In the genomic region with DNA sequence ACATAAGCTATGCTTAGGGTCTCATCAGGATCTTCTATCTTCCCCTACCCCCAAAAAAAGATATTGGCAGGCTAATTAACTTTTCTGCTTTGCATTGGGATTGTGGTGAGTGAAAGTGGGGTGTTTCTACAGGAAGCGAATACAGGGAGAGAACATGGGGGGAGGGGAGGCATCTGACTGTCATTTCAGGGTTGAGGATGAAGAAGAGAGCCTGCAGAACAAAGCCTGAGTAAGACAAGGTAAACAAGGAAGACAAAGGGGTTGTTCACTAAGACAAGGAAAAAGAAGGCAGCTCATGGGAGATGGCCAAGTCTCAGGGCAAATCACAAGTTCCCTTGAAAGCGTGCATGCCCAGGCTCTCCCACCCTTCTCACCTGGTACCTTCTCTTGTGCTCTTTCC, we compare ENCODE assay signal across 24 mouse cellular contexts.
DNase-seq lines count a peak whose midpoint lies in the region; ATAC-seq and TF ChIP-seq lines count a peak whose summit lies in the region.
"Had no signal": no experiment of that assay in that cellular context is flagged by ENCODE, and none has a peak within 500 bp of the region (broad histone marks: within the 10 kb centered on the region; RNA-seq: fewer than 3 reads in every experiment).

No protein-coding gene starts in this region.

- peak overlapping the region; percentile 51; the same call in 1 of the 2 replicates for H3K9ac ChIP-seq in CH12.LX (ENCODE audit: insufficient read depth, low read depth)
- H3K9ac ChIP-seq in forebrain, embryonic 15.5 days (replicated peaks), result no peak overlapping the region
- H3K9ac ChIP-seq in hindbrain, embryonic 14.5 days, result no peak overlapping the region
- H3K9ac ChIP-seq: embryonic facial prominence, embryonic 15.5 days; heart, embryonic 15.5 days; hindbrain, embryonic 15.5 days had no signal

- no peaks in the 10 kb centered on the region for H3K9me3 ChIP-seq in CH12.LX (replicated peaks; ENCODE audit: low read length)
- no peaks in the 10 kb centered on the region for H3K9me3 ChIP-seq in forebrain, embryonic 15.5 days
- no peaks in the 10 kb centered on the region for H3K9me3 ChIP-seq in hindbrain, embryonic 14.5 days (ENCODE audit: control insufficient read depth, low read length)
- H3K9me3 ChIP-seq: embryonic facial prominence, embryonic 15.5 days; forebrain, embryonic 10.5 days; heart, embryonic 15.5 days; hindbrain, embryonic 10.5 days; hindbrain, embryonic 15.5 days had no signal

- peak in 1 of 2 experiments; percentile 60 for DNase-seq in spleen, adult 2 months (ENCODE audit: low read depth in 1 of 2, low spot score in 2 of 2)
- DNase-seq in spleen, postnatal 4 days (ENCODE audit: low spot score in 2 of 2), result no peak
- peak; percentile 58 to 59 for DNase-seq in B cell, adult 2 months
- DNase-seq in CH12.LX (ENCODE audit: extremely low read depth), result peak; percentile 80
- DNase-seq in layer of hippocampus, postnatal 25 days (ENCODE audit: extremely low spot score in 1 of 2, low spot score in 1 of 2), result no peak
- DNase-seq in hindbrain, embryonic 14.5 days (ENCODE audit: low spot score), result no peak
- DNase-seq: adrenal gland, postnatal 14 days; cerebellum, adult 11 months; cerebellum, adult 8-10 months; cerebellum, postnatal 14 days; embryo, embryonic 11 days; gastrocnemius, postnatal 36 days had no signal

- 34% methylated on average over 2 of the region's 2 CpGs for WGBS in spleen, adult 2 months
- 31% methylated on average over 2 of the region's 2 CpGs for WGBS in macrophage (ENCODE audit: missing documents)
- WGBS in forebrain, embryonic 15.5 days, result 83% methylated on average over 2 of the region's 2 CpGs
- 73% methylated on average over 2 of the region's 2 CpGs for WGBS in hindbrain, embryonic 14.5 days

- peak overlapping the region; percentile 83 for H3K4me2 ChIP-seq in CH12.LX (ENCODE audit: insufficient read depth, low read depth, poor library complexity, severe bottlenecking)
- H3K4me2 ChIP-seq in forebrain, embryonic 15.5 days (replicated peaks), result no peak overlapping the region
- H3K4me2 ChIP-seq in hindbrain, embryonic 14.5 days (replicated peaks), result no peak overlapping the region
- H3K4me2 ChIP-seq: embryonic facial prominence, embryonic 15.5 days; heart, embryonic 11.5 days; heart, embryonic 15.5 days; hindbrain, embryonic 15.5 days had no signal

- dilution Hi-C loops in CH12.LX (cut with MboI; ENCODE audit: extremely low pct_ligation_motif_present, extremely low pct_unique_long_range_greater_than_20kb, low sequenced_read_pairs), result no loop called here

- H3K27ac ChIP-seq in spleen, adult 2 months (ENCODE audit: insufficient read depth, low read length), result peak overlapping the region; percentile 77
- peak overlapping the region; percentile 94 for H3K27ac ChIP-seq in CH12.LX (ENCODE audit: insufficient read depth, low read depth)
- peak overlapping the region; percentile 98 for H3K27ac ChIP-seq in macrophage
- no peak overlapping the region for H3K27ac ChIP-seq in forebrain, embryonic 15.5 days (replicated peaks)
- H3K27ac ChIP-seq in hindbrain, embryonic 14.5 days, result no peak overlapping the region
- H3K27ac ChIP-seq: embryonic facial prominence, embryonic 15.5 days; forebrain, embryonic 10.5 days; heart, embryonic 15.5 days; hindbrain, embryonic 10.5 days; hindbrain, embryonic 15.5 days had no signal

- no peaks in the 10 kb centered on the region for H3K27me3 ChIP-seq in spleen, adult 2 months (ENCODE audit: control insufficient read depth, insufficient read depth, low read length)
- no peaks in the 10 kb centered on the region for H3K27me3 ChIP-seq in CH12.LX (replicated peaks)
- no peaks in the 10 kb centered on the region for H3K27me3 ChIP-seq in forebrain, embryonic 15.5 days
- H3K27me3 ChIP-seq in hindbrain, embryonic 14.5 days (ENCODE audit: control insufficient read depth, insufficient read depth, low read length), result no peaks in the 10 kb centered on the region
- H3K27me3 ChIP-seq: embryonic facial prominence, embryonic 15.5 days; heart, embryonic 15.5 days; hindbrain, embryonic 15.5 days had no signal

- in situ Hi-C loops in CH12.LX (cut with MboI; ENCODE audit: low pct_ligation_motif_present, low pct_unique_long_range_greater_than_20kb, low sequenced_read_pairs), result no loop called here

- H3K4me1 ChIP-seq in spleen, adult 2 months (ENCODE audit: control insufficient read depth, insufficient read depth, insufficient read length), result peaks cover 19% of the 10 kb centered on the region
- H3K4me1 ChIP-seq in CH12.LX (ENCODE audit: control insufficient read depth in 1 of 2, insufficient read depth in 2 of 2), result peaks cover 15 to 55% of the 10 kb centered on the region in 2 experiments
- no peaks in the 10 kb centered on the region for H3K4me1 ChIP-seq in forebrain, embryonic 15.5 days
- no peaks in the 10 kb centered on the region for H3K4me1 ChIP-seq in hindbrain, embryonic 14.5 days (replicated peaks; ENCODE audit: control insufficient read depth, insufficient read depth, low read length)
- H3K4me1 ChIP-seq: embryonic facial prominence, embryonic 15.5 days; forebrain, embryonic 10.5 days; heart, embryonic 15.5 days; hindbrain, embryonic 10.5 days; hindbrain, embryonic 15.5 days had no signal

- peak overlapping the region; percentile 52 for H3K4me3 ChIP-seq in spleen, adult 2 months (ENCODE audit: extremely low read depth, insufficient read depth, insufficient read length)
- H3K4me3 ChIP-seq in CH12.LX (replicated peaks in 1 of 3; ENCODE audit: low read depth in 2 of 3, low read length in 2 of 3, poor library complexity in 1 of 3), result peak overlapping the region; percentile 63 to 77 (median 74)
- peak overlapping the region; percentile 36 for H3K4me3 ChIP-seq in macrophage (ENCODE audit: inconsistent target)
- no peak overlapping the region for H3K4me3 ChIP-seq in forebrain, embryonic 15.5 days
- H3K4me3 ChIP-seq in hindbrain, embryonic 14.5 days (replicated peaks; ENCODE audit: low read length), result no peak overlapping the region
- H3K4me3 ChIP-seq: embryonic facial prominence, embryonic 15.5 days; erythroblast, embryonic 14.5 days; forebrain, embryonic 10.5 days; heart, embryonic 15.5 days; hindbrain, embryonic 10.5 days; hindbrain, embryonic 15.5 days had no signal

- no peak for TF ChIP-seq CTCF in spleen, adult 2 months (IDR thresholded peaks at IDR 0.05; ENCODE audit: extremely low read depth, insufficient read depth, insufficient read length, insufficient replicate concordance)
- no peak for TF ChIP-seq CTCF in CH12.LX (conservative IDR thresholded peaks at IDR 0.05 in 1 of 2, IDR thresholded peaks at IDR 0.05 in 1 of 2; ENCODE audit: low read depth in 2 of 2, low read length in 2 of 2)

- H3K36me3 ChIP-seq in spleen, adult 2 months (ENCODE audit: control insufficient read depth, insufficient read depth, low read length), result no peaks in the 10 kb centered on the region; the same call in 1 of the 2 replicates
- peaks cover 8 to 30% of the 10 kb centered on the region in 2 experiments for H3K36me3 ChIP-seq in CH12.LX (replicated peaks in 1 of 2; ENCODE audit: control insufficient read depth in 1 of 2, insufficient read depth in 1 of 2, low read length in 1 of 2)
- H3K36me3 ChIP-seq in macrophage (ENCODE audit: inconsistent target), result no peaks in the 10 kb centered on the region
- no peaks in the 10 kb centered on the region for H3K36me3 ChIP-seq in forebrain, embryonic 15.5 days
- H3K36me3 ChIP-seq in hindbrain, embryonic 14.5 days (replicated peaks; ENCODE audit: control insufficient read depth, insufficient read depth), result no peaks in the 10 kb centered on the region
- H3K36me3 ChIP-seq: embryonic facial prominence, embryonic 15.5 days; forebrain, embryonic 10.5 days; heart, embryonic 15.5 days; hindbrain, embryonic 10.5 days; hindbrain, embryonic 15.5 days had no signal

- 0 out of 2 replicates have a peak, but pooled peaks have one; percentile 5 for TF ChIP-seq EP300 in CH12.LX (IDR thresholded peaks at IDR 0.05; ENCODE audit: low read length)

- H3K79me2 ChIP-seq in CH12.LX (replicated peaks; ENCODE audit: control insufficient read depth, extremely low read depth, insufficient read depth, poor library complexity, severe bottlenecking), result peaks cover 35% of the 10 kb centered on the region
- H3K79me2 ChIP-seq in macrophage (ENCODE audit: inconsistent target), result peaks cover 28% of the 10 kb centered on the region; the same call in 1 of the 2 replicates

- no peak for TF ChIP-seq POLR2A in spleen, adult 2 months (IDR thresholded peaks at IDR 0.05; ENCODE audit: low read depth, low read length)
- no peak; the same call in 1 of the 2 replicates for TF ChIP-seq POLR2A in CH12.LX (IDR thresholded peaks at IDR 0.05; ENCODE audit: low read depth, low read length)

- TF ChIP-seq RAD21 in CH12.LX (IDR thresholded peaks at IDR 0.05; ENCODE audit: low read depth, low read length), result no peak

- ATAC-seq in forebrain, embryonic 15.5 days (replicated peaks), result no peak
- no peak for ATAC-seq in hindbrain, embryonic 14.5 days (ENCODE audit: low FRiP score)
- ATAC-seq: activated CD4-positive, CD25-positive, alpha-beta regulatory T cell, adult 4 months; forebrain, embryonic 14.5 days; Patski had no signal

TF ChIP-seq in CH12.LX, 34 proteins besides CTCF, POLR2A, EP300 and RAD21 (continues in another document):
- TF ChIP-seq ETS1 (conservative IDR thresholded peaks at IDR 0.05; ENCODE audit: low read depth, low read length), result no peak; the same call in 1 of the 2 replicates
- peak; percentile 71 for TF ChIP-seq BHLHE40 (IDR thresholded peaks at IDR 0.05; ENCODE audit: low read depth, low read length)
- TF ChIP-seq CHD2 (IDR thresholded peaks at IDR 0.05; ENCODE audit: low read length), result peak; percentile 82
- TF ChIP-seq RCOR1 (conservative IDR thresholded peaks at IDR 0.05; ENCODE audit: low read depth, low read length), result 0 out of 2 replicates have a peak, but pooled peaks have one; percentile 53
- 0 out of 2 replicates have a peak, but pooled peaks have one; percentile 60 for TF ChIP-seq MAX (IDR thresholded peaks at IDR 0.05; ENCODE audit: low read length)
- TF ChIP-seq JUND (conservative IDR thresholded peaks at IDR 0.05; ENCODE audit: low read depth, low read length), result 0 out of 2 replicates have a peak, but pooled peaks have one; percentile 3
- no peak for TF ChIP-seq USF2 (conservative IDR thresholded peaks at IDR 0.05; ENCODE audit: low read depth, low read length)
- no peak for TF ChIP-seq MAZ (IDR thresholded peaks at IDR 0.05; ENCODE audit: low read depth, low read length)
- TF ChIP-seq HCFC1 (IDR thresholded peaks at IDR 0.05; ENCODE audit: low read depth, low read length), result peak; percentile 21
- no peak for TF ChIP-seq GABPA (IDR thresholded peaks at IDR 0.05; ENCODE audit: insufficient replicate concordance, low read depth, low read length)
- TF ChIP-seq POLR2AphosphoS2 (IDR thresholded peaks at IDR 0.05; ENCODE audit: low read depth, low read length), result no peak
- TF ChIP-seq MEF2A (IDR thresholded peaks at IDR 0.05; ENCODE audit: borderline replicate concordance, low read depth, low read length), result peak; percentile 43; the same call in 1 of the 2 replicates
- peak; percentile 58; the same call in 1 of the 2 replicates for TF ChIP-seq TCF12 (IDR thresholded peaks at IDR 0.05; ENCODE audit: low read depth, low read length)
- no peak for TF ChIP-seq ZMIZ1 (IDR thresholded peaks at IDR 0.05; ENCODE audit: low read depth, low read length)
- no peak; the same call in none of the 2 replicates for TF ChIP-seq CHD1 (IDR thresholded peaks at IDR 0.05; ENCODE audit: low read depth, low read length)

Comparison
In these comparisons a context has a peak if more than half of its experiments do, and no peak if none do; other contexts are left out.
1. DNase-seq: peak in B cell, adult 2 months (2 of 2) and CH12.LX (single experiment); none in spleen, postnatal 4 days (0 of 2), layer of hippocampus, postnatal 25 days (0 of 2) and hindbrain, embryonic 14.5 days (single experiment).
2. H3K27ac ChIP-seq: peak in spleen, adult 2 months (single experiment), CH12.LX (single experiment) and macrophage (single experiment); none in forebrain, embryonic 15.5 days (single experiment) and hindbrain, embryonic 14.5 days (single experiment).
3. H3K4me3 ChIP-seq: peak in spleen, adult 2 months (single experiment), CH12.LX (3 of 3) and macrophage (single experiment); none in forebrain, embryonic 15.5 days (single experiment) and hindbrain, embryonic 14.5 days (single experiment).